Comparison of ENCODE assay signal across 8 mouse cellular contexts in the genomic region with DNA sequence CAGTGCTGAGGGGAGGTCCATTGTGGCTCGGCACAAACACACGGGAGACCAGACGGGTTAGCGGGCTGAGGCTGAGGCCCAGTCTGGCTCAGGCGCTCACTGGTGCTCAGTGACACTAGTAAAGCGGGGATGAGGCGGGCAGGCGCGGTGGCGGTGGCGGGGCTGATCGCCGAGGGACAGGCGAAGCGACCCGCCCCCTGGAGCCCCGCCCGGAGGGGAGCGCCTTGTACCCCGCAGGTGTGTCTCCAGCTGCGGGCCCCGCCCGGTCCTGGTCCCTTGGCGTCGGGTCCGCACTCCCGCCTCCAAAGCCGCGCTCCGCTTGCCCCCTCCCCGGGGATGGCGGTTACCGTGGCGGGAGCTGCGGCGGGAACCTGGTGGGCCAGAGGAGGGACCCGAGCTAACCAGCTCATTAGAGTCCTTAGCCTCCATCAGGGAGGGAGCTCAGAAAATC. TPM values are rescaled to one million over a fixed set of nuclear protein-coding genes. Genes with fewer than 3 reads are reported as not detected.
DNase-seq lines count a peak whose midpoint lies in the region; ATAC-seq lines count a peak whose summit lies in the region.

No protein-coding gene starts in this region.

- peak overlapping the region; percentile 93 for H3K4me2 ChIP-seq in embryonic facial prominence, embryonic 13.5 days
- peak overlapping the region; percentile 98 for H3K4me2 ChIP-seq in hindbrain, embryonic 13.5 days
- peak overlapping the region; percentile 94 for H3K4me2 ChIP-seq in limb, embryonic 13.5 days (replicated peaks)
- H3K4me2 ChIP-seq in midbrain, embryonic 13.5 days (replicated peaks): peak overlapping the region; percentile 98
- H3K4me2 ChIP-seq in stomach, embryonic 15.5 days: peak overlapping the region; percentile 86

- peak overlapping the region; percentile 91 for H3K9ac ChIP-seq in embryonic facial prominence, embryonic 13.5 days
- H3K9ac ChIP-seq in hindbrain, embryonic 13.5 days: peak overlapping the region; percentile 86
- H3K9ac ChIP-seq in limb, embryonic 13.5 days: peak overlapping the region; percentile 90
- H3K9ac ChIP-seq in midbrain, embryonic 13.5 days (replicated peaks): peak overlapping the region; percentile 86
- peak overlapping the region; percentile 84 for H3K9ac ChIP-seq in stomach, embryonic 15.5 days

- DNase-seq in adrenal gland, postnatal 25 days: peak; percentile 48
- no peak for DNase-seq in adrenal gland, postnatal 10 days
- DNase-seq in MEL-GATA-1-ER (ENCODE audit: extremely low read depth, low read depth): peak; percentile 21

- peak; percentile 76 for ATAC-seq in embryonic facial prominence, embryonic 13.5 days (ENCODE audit: insufficient number of reproducible peaks, insufficient read depth, low FRiP score, low TSS enrichment, low read depth)
- ATAC-seq in hindbrain, embryonic 13.5 days (ENCODE audit: low FRiP score): peak; percentile 90
- ATAC-seq in limb, embryonic 13.5 days (ENCODE audit: low FRiP score, low read depth): peak; percentile 76
- ATAC-seq in midbrain, embryonic 13.5 days: no peak
- ATAC-seq in stomach, embryonic 15.5 days (ENCODE audit: insufficient read depth, low FRiP score, low read depth): peak; percentile 83

- H3K36me3 ChIP-seq in embryonic facial prominence, embryonic 13.5 days: peaks cover 10% of the 10 kb centered on the region
- H3K36me3 ChIP-seq in hindbrain, embryonic 13.5 days: peaks cover 14% of the 10 kb centered on the region
- H3K36me3 ChIP-seq in limb, embryonic 13.5 days: peaks cover 17% of the 10 kb centered on the region
- H3K36me3 ChIP-seq in midbrain, embryonic 13.5 days: peaks cover 9% of the 10 kb centered on the region
- H3K36me3 ChIP-seq in stomach, embryonic 15.5 days: 0 out of 2 replicates have a peak, but pooled peaks cover 6% of the 10 kb centered on the region

- peaks cover 17% of the 10 kb centered on the region for H3K4me1 ChIP-seq in embryonic facial prominence, embryonic 13.5 days
- peaks cover 12% of the 10 kb centered on the region for H3K4me1 ChIP-seq in hindbrain, embryonic 13.5 days (replicated peaks)
- peaks cover 14% of the 10 kb centered on the region for H3K4me1 ChIP-seq in limb, embryonic 13.5 days
- H3K4me1 ChIP-seq in midbrain, embryonic 13.5 days (replicated peaks): peaks cover 20% of the 10 kb centered on the region
- no peaks in the 10 kb centered on the region for H3K4me1 ChIP-seq in stomach, embryonic 15.5 days

- peak overlapping the region; percentile 82 for H3K27ac ChIP-seq in embryonic facial prominence, embryonic 13.5 days
- H3K27ac ChIP-seq in hindbrain, embryonic 13.5 days: peak overlapping the region; percentile 60
- peak overlapping the region; percentile 69 for H3K27ac ChIP-seq in limb, embryonic 13.5 days
- H3K27ac ChIP-seq in midbrain, embryonic 13.5 days: peak overlapping the region; percentile 31; the same call in 1 of the 2 replicates
- peak overlapping the region; percentile 74 for H3K27ac ChIP-seq in stomach, embryonic 15.5 days

- H3K27me3 ChIP-seq in embryonic facial prominence, embryonic 13.5 days: no peaks in the 10 kb centered on the region
- no peaks in the 10 kb centered on the region for H3K27me3 ChIP-seq in hindbrain, embryonic 13.5 days
- no peaks in the 10 kb centered on the region for H3K27me3 ChIP-seq in limb, embryonic 13.5 days
- no peaks in the 10 kb centered on the region for H3K27me3 ChIP-seq in midbrain, embryonic 13.5 days
- no peaks in the 10 kb centered on the region for H3K27me3 ChIP-seq in stomach, embryonic 15.5 days (replicated peaks)

- H3K9me3 ChIP-seq in embryonic facial prominence, embryonic 13.5 days: no peaks in the 10 kb centered on the region
- no peaks in the 10 kb centered on the region for H3K9me3 ChIP-seq in hindbrain, embryonic 13.5 days
- H3K9me3 ChIP-seq in limb, embryonic 13.5 days: no peaks in the 10 kb centered on the region
- H3K9me3 ChIP-seq in midbrain, embryonic 13.5 days: no peaks in the 10 kb centered on the region
- H3K9me3 ChIP-seq in stomach, embryonic 15.5 days: no peaks in the 10 kb centered on the region

- under 1% methylated on average over 37 of the region's 37 CpGs for WGBS in embryonic facial prominence, embryonic 13.5 days
- WGBS in hindbrain, embryonic 13.5 days: under 1% methylated on average over 37 of the region's 37 CpGs
- under 1% methylated on average over 27 of the region's 37 CpGs for WGBS in limb, embryonic 13.5 days
- WGBS in midbrain, embryonic 13.5 days: 0% methylated on average over 35 of the region's 37 CpGs
- under 1% methylated on average over 30 of the region's 37 CpGs for WGBS in stomach, embryonic 15.5 days

- peak overlapping the region; percentile 95 for H3K4me3 ChIP-seq in embryonic facial prominence, embryonic 13.5 days
- peak overlapping the region; percentile 91 for H3K4me3 ChIP-seq in hindbrain, embryonic 13.5 days
- peak overlapping the region; percentile 93 for H3K4me3 ChIP-seq in limb, embryonic 13.5 days
- peak overlapping the region; percentile 91 for H3K4me3 ChIP-seq in midbrain, embryonic 13.5 days (replicated peaks)
- H3K4me3 ChIP-seq in stomach, embryonic 15.5 days (replicated peaks): peak overlapping the region; percentile 99

RNA-seq across cellular contexts. Expression of a gene that starts 0.6 kb away (rescaled TPM):
- total RNA-seq in adrenal gland, postnatal 25 days (2021): 5.5 and 6.1 TPM in 2 replicates
- total RNA-seq in adrenal gland, postnatal 10 days (2021): 10 to 100 TPM; 12.3 to 15.1 TPM
- polyA plus RNA-seq in embryonic facial prominence, embryonic 13.5 days (2015; fragmentation: Nextera tagmentation; extraction: Ambion mirVana): 51.8 and 54.9 TPM in 2 replicates
- polyA plus RNA-seq in hindbrain, embryonic 13.5 days (2015; fragmentation: Nextera tagmentation; extraction: Ambion mirVana): 17.0 and 17.3 TPM in 2 replicates
- 53.0 and 55.2 TPM in 2 replicates for polyA plus RNA-seq in limb, embryonic 13.5 days (2015; fragmentation: Nextera tagmentation; extraction: Ambion mirVana)
- polyA plus RNA-seq in midbrain, embryonic 13.5 days (2015; fragmentation: Nextera tagmentation; extraction: Ambion mirVana): 23.2 and 24.1 TPM in 2 replicates
- 45.9 and 47.8 TPM in 2 replicates for polyA plus RNA-seq in stomach, embryonic 15.5 days (2015; fragmentation: Nextera tagmentation; extraction: Ambion mirVana)

RNA-seq across cellular contexts. Expression of a gene that starts 46.3 kb away (rescaled TPM):
- total RNA-seq in adrenal gland, postnatal 25 days (2021): 20.4 and 24.2 TPM in 2 replicates
- 10 to 100 TPM; 18.8 to 25.6 TPM for total RNA-seq in adrenal gland, postnatal 10 days (2021)
- polyA plus RNA-seq in embryonic facial prominence, embryonic 13.5 days (2015; fragmentation: Nextera tagmentation; extraction: Ambion mirVana): 8.5 and 11.0 TPM in 2 replicates
- polyA plus RNA-seq in hindbrain, embryonic 13.5 days (2015; fragmentation: Nextera tagmentation; extraction: Ambion mirVana): 12.5 and 13.0 TPM in 2 replicates
- 6.9 and 7.7 TPM in 2 replicates for polyA plus RNA-seq in limb, embryonic 13.5 days (2015; fragmentation: Nextera tagmentation; extraction: Ambion mirVana)
- 11.7 and 12.2 TPM in 2 replicates for polyA plus RNA-seq in midbrain, embryonic 13.5 days (2015; fragmentation: Nextera tagmentation; extraction: Ambion mirVana)
- 5.7 and 6.3 TPM in 2 replicates for polyA plus RNA-seq in stomach, embryonic 15.5 days (2015; fragmentation: Nextera tagmentation; extraction: Ambion mirVana)

RNA-seq across cellular contexts. Expression of a gene that starts 46.4 kb away (rescaled TPM):
- total RNA-seq in adrenal gland, postnatal 25 days (2021): 6.7 and 9.2 TPM in 2 replicates
- 10 to 100 TPM in 1 of 2 experiments, 1 to 10 TPM in 1; 8.8 to 12.7 TPM for total RNA-seq in adrenal gland, postnatal 10 days (2021)
- 11.3 and 12.8 TPM in 2 replicates for polyA plus RNA-seq in embryonic facial prominence, embryonic 13.5 days (2015; fragmentation: Nextera tagmentation; extraction: Ambion mirVana)
- polyA plus RNA-seq in hindbrain, embryonic 13.5 days (2015; fragmentation: Nextera tagmentation; extraction: Ambion mirVana): 15.5 and 17.5 TPM in 2 replicates
- 8.5 and 10.5 TPM in 2 replicates for polyA plus RNA-seq in limb, embryonic 13.5 days (2015; fragmentation: Nextera tagmentation; extraction: Ambion mirVana)
- polyA plus RNA-seq in midbrain, embryonic 13.5 days (2015; fragmentation: Nextera tagmentation; extraction: Ambion mirVana): 13.2 and 18.6 TPM in 2 replicates
- polyA plus RNA-seq in stomach, embryonic 15.5 days (2015; fragmentation: Nextera tagmentation; extraction: Ambion mirVana): 7.9 and 8.9 TPM in 2 replicates

RNA-seq across cellular contexts. Expression of a gene that starts 56.1 kb away (rescaled TPM):
- total RNA-seq in adrenal gland, postnatal 25 days (2021): 64.3 and 64.8 TPM in 2 replicates
- total RNA-seq in adrenal gland, postnatal 10 days (2021): 10 to 100 TPM; 19.6 to 27.2 TPM
- 5.1 and 8.1 TPM in 2 replicates for polyA plus RNA-seq in embryonic facial prominence, embryonic 13.5 days (2015; fragmentation: Nextera tagmentation; extraction: Ambion mirVana)
- 57.1 and 64.8 TPM in 2 replicates for polyA plus RNA-seq in hindbrain, embryonic 13.5 days (2015; fragmentation: Nextera tagmentation; extraction: Ambion mirVana)
- 3.6 and 4.6 TPM in 2 replicates for polyA plus RNA-seq in limb, embryonic 13.5 days (2015; fragmentation: Nextera tagmentation; extraction: Ambion mirVana)
- 55.6 and 60.1 TPM in 2 replicates for polyA plus RNA-seq in midbrain, embryonic 13.5 days (2015; fragmentation: Nextera tagmentation; extraction: Ambion mirVana)
- 14.3 and 15.0 TPM in 2 replicates for polyA plus RNA-seq in stomach, embryonic 15.5 days (2015; fragmentation: Nextera tagmentation; extraction: Ambion mirVana)

Comparison
In these comparisons a context has a peak if more than half of its experiments do, and no peak if none do; other contexts are left out.
1. H3K27ac ChIP-seq: peak in every context shown above with its lines; median percentile 82 in embryonic facial prominence, embryonic 13.5 days; 74 in stomach, embryonic 15.5 days; 69 in limb, embryonic 13.5 days; 60 in hindbrain, embryonic 13.5 days; 31 in midbrain, embryonic 13.5 days.